Mouse (Mus musculus) CD8-positive naive resting alpha-beta T cell, adult 2 months (primary cell): Measurements from ENCODE around the gene Nbeal2.
A peak's percentile ranks its signal among the peaks of the same experiment; 100 is the strongest.

ENCODE experiments used
- DNase-seq, 2 experiments: peaks; one replicate each; pipeline ENCODE4 v3.0.0; 2022; ENCODE audit warnings: low read depth in 2 of 2, low spot score in 2 of 2

Nbeal2 gene

GRCm38 (mm10) chr9:110651931-110652722, 1.8 kb downstream of the Nbeal2 start:
- DNase-seq: no peak

- DNase-seq: no peak
These were observed 4.2 kb downstream of the Nbeal2 start for GRCm38 (mm10) chr9:110649775-110650174.

GRCm38 (mm10) chr9:110645219-110645618, 8.7 kb downstream of the Nbeal2 start:
- DNase-seq: peak; percentile 41 to 69

GRCm38 (mm10) chr9:110644295-110644694, 9.7 kb downstream of the Nbeal2 start:
- DNase-seq: no peak

- DNase-seq: no peak
These were observed 10.2 kb downstream of the Nbeal2 start for GRCm38 (mm10) chr9:110643787-110644186.

DNA sequence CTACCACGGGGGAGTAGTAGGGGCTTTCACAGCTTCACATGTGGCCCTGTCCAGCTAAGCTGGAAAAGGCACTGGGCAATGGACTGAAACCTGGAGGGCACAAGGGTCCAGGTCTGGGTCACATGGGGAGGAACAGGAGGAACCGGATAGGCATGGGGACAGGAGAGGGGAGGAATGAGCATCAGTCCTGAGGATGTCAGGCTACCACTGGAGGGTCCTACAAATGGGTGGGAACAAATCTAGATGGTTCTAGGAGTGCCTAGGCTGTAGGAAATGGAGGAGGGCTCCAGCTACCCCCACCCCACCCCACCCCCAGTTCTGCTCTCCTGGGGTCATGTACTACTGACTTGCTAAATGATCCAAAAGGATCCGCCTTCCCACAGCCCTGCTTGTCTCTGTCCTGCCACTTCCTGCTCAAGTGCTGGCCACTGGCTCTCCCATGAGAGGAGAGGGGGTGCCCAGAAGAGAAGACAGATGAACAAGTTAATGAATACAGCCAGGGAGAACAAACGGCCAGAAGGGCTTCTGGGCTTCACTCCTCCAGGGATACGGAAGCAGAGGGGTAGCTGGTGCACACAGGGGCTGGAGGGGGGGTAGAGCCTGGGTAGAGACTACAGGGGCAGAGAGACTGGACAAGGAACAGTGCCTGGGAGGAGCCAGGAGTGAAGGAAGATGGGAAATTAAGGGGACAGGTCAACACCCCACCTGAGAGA, 11.0 kb downstream of the Nbeal2 start:
- no peak for DNase-seq

DNA sequence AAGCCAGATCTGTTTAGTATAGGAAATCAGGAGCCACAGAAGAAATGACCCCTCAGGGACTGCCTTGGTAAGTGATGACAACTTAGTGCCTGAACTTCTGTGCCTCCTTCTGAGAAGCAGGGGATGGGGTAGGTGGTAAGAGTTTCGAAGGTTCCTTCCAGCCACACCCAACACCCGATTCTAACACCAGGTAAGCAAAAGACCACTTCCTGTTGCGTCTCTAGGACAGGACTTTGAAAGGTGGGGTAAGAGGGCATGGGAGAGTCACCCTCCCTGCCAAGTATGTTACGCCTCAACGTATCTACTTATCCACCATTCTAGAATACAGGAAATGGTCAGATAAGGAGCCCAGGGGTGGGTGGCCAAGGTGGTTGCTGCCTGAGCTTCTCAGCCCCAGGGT, 13.0 kb downstream of the Nbeal2 start:
- DNase-seq: no peak

GRCm38 (mm10) chr9:110638611-110639021, 15.3 kb downstream of the Nbeal2 start:
- no peak for DNase-seq

DNA sequence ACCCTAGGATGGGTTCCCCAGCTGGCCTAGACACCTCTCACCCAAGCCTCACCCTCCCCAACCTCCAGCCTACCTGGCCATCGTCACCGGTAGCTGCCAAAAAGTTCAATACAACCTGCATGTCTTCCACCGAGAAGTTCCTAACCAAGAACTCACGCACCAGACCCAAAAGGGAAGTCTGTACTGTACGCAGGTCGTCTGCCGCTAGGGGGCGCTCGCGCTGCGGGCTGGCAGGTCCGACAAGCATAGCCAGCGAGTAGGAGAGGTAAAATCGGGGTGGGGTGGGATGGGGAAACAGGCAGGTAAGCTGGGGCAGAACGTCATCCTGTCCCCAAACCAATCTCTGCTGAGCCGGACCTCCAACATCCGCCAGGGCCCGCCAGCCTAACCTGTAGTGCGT, 18.7 kb downstream of the Nbeal2 start:
- DNase-seq: peak; percentile 90 to 92

DNA sequence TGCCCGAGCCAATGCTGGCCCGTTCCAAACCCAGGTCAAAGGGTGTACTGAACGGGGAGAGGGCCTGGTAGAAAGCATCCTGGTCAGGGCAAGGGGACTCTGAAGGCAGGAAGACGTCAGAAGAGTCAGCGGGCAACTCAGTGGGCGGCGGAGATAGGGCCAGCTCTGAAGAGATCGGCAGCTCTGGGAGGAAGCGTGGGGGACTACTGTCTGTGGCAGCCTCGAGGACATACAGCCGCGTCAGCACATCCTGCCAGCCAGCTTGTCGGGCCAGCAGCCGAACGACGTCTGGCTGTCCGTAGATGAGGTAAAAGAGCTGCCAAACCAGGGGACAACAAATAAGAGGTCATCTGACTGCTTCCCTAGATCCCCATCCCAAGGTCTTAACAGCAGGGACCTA, 20.1 kb downstream of the Nbeal2 start:
- no peak for DNase-seq

DNA sequence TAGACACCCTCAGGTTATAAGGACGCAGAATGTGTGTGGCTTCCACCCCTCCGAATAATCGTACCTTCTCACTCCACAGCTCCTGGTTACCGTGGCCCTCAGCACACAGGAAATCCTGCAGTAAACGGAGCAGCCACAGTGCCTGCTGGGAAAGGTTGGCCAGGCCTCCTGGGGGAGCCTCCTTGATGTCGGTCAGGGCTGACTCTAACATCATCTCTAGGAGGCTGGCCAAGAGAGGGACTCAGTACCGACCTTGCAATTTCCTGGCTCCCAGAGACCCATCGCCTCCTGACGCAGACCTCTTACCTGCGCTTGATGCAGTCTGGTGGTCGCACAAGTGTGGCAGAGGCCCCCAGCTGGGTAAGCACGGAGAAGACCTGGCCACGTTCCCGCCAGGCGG, 21.3 kb downstream of the Nbeal2 start:
- no peak for DNase-seq

DNA sequence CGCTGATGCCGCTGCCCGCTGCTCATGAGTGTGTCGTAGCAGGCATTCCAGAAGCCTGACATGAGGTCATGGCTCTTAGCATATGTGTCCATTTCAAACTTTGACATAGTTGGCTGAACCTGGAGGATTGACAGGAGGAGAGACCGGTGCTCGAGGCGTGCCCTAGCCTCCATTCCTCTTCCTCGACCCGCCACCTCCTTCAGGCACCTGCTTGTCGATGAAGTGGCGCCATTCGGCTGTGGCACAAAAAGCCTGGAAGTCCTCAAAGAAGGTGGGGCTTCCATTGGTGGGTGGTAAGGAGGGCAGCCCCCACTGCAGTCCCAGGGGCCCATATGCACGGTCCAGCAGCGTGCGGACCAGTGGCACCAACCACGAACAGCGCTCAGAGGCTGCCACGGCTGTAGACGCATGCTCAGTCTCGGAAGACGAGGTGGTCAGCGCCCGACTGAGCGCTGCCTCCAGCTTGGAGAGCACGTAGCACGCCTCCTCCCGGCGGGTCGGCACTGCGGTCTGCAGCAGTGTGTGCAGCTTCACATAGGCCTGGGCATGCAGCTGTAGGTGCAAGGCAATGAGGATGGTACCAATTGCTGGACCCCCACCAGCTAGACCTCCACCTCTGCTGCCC, 22.2 kb downstream of the Nbeal2 start:
- no peak for DNase-seq

- peak in 1 of 2 experiments; percentile 54 for DNase-seq
These were observed 22.8 kb downstream of the Nbeal2 start for GRCm38 (mm10) chr9:110631191-110631590.

DNA sequence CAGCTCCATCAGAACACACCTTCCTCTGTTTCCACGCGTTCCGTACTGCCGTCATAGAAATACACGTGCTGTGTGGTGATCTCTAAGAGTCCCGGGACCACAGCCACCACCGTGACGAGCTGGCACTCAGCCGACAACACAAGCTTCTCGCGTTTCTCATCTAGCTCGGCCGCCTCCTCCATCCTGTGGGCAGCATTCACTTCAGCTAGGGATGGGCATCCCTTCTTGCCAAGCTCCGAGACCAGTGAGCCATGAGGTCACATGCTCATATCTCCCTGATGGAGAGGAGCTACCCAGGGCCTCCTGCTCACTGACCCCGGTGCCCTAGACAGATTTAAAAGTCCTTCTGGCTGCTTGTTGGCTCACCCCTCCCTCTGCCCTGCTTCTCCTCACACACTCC, 23.8 kb downstream of the Nbeal2 start:
- no peak for DNase-seq

DNA sequence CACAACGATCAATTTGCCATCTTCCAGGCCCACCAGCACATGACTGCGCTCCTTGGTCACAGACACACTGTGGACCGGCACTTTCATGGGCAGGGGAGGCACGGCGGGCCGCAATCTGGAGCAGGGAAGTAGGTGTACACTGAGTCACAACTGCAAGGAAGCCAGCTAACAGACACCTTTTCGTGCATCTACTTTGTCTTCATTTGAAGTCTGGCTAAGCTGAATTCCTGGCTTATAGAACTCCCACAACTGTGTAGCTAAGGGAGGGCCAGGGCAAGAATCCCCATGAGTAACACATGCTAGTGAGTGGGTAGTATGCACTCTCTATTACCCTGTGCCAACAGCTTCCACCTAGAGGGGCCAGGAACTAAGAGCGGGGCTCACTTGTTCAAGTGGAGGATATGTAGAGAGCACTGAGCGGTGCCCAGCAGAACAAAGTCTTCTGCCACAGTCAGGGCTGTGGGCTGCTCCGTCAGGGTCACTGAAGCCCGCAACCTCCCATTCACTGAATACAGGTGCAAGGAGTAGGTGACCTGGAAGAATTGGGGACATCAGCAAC, 28.5 kb downstream of the Nbeal2 start:
- DNase-seq: no peak

- DNase-seq: no peak
These were observed 29.4 kb downstream of the Nbeal2 start, which contains the start of gene Nradd for GRCm38 (mm10) chr9:110624361-110625166. Gene Nradd, minus strand, starts transcription at chr9:110624452.

- DNase-seq: no peak
These were observed 30.4 kb downstream of the Nbeal2 start for GRCm38 (mm10) chr9:110623416-110624195.

- no peak for DNase-seq
These were observed 31.2 kb downstream of the Nbeal2 start for GRCm38 (mm10) chr9:110622621-110623219.

GRCm38 (mm10) chr9:110620685-110621084, 33.3 kb downstream of the Nbeal2 start:
- no peak for DNase-seq

GRCm38 (mm10) chr9:110620180-110620579, 33.8 kb downstream of the Nbeal2 start:
- no peak for DNase-seq
